Mouse (Mus musculus) retina, embryonic 14.5 days (tissue): ENCODE data around the gene Col4a2.

Experiments used
- DNase-seq: peaks from one replicate; pipeline ENCODE4 v3.0.0-alpha.2; 2015; ENCODE audit warnings: low spot score

Col4a2 gene

GRCm38 (mm10) chr8:11323681-11324080 lies 11.1 kb downstream of the Col4a2 start:
- DNase-seq: no peak

- DNase-seq: no peak
These were observed 12.3 kb downstream of the Col4a2 start for GRCm38 (mm10) chr8:11324801-11325395.

GRCm38 (mm10) chr8:11327298-11327697 lies 14.7 kb downstream of the Col4a2 start:
- DNase-seq: no peak

- no peak for DNase-seq
These were observed 15.3 kb downstream of the Col4a2 start for GRCm38 (mm10) chr8:11327722-11328417.

- DNase-seq: peak; percentile 46
These were observed 19.0 kb downstream of the Col4a2 start for GRCm38 (mm10) chr8:11331561-11331960.

- DNase-seq: no peak
These were observed 21.1 kb downstream of the Col4a2 start for GRCm38 (mm10) chr8:11333746-11334145.

GRCm38 (mm10) chr8:11334493-11334892 lies 21.9 kb downstream of the Col4a2 start:
- DNase-seq: no peak

GRCm38 (mm10) chr8:11335238-11335637 lies 22.6 kb downstream of the Col4a2 start:
- DNase-seq: no peak

- DNase-seq: no peak
These were observed 23.7 kb downstream of the Col4a2 start for GRCm38 (mm10) chr8:11336346-11336745.

- DNase-seq: no peak
These were observed 25.0 kb downstream of the Col4a2 start for GRCm38 (mm10) chr8:11337642-11338041.

- no peak for DNase-seq
These were observed 25.9 kb downstream of the Col4a2 start for GRCm38 (mm10) chr8:11338507-11338906.

- DNase-seq: no peak
These were observed 27.9 kb downstream of the Col4a2 start for GRCm38 (mm10) chr8:11340310-11341110.

GRCm38 (mm10) chr8:11341111-11341566 lies 28.5 kb downstream of the Col4a2 start:
- no peak for DNase-seq

GRCm38 (mm10) chr8:11344459-11344858 lies 31.9 kb downstream of the Col4a2 start:
- no peak for DNase-seq

GRCm38 (mm10) chr8:11346225-11346624 lies 33.6 kb downstream of the Col4a2 start:
- no peak for DNase-seq

GRCm38 (mm10) chr8:11347699-11348098 lies 35.1 kb downstream of the Col4a2 start:
- DNase-seq: no peak

- no peak for DNase-seq
These were observed 36.0 kb downstream of the Col4a2 start for GRCm38 (mm10) chr8:11348622-11349021.

GRCm38 (mm10) chr8:11351355-11351754 lies 38.8 kb downstream of the Col4a2 start:
- DNase-seq: no peak

- DNase-seq: no peak
These were observed 39.9 kb downstream of the Col4a2 start for GRCm38 (mm10) chr8:11352514-11352913.

- no peak for DNase-seq
These were observed 42.3 kb downstream of the Col4a2 start for GRCm38 (mm10) chr8:11354800-11355451.

GRCm38 (mm10) chr8:11355900-11356299 lies 43.3 kb downstream of the Col4a2 start:
- DNase-seq: no peak

GRCm38 (mm10) chr8:11356776-11357175 lies 44.2 kb downstream of the Col4a2 start:
- no peak for DNase-seq
